Mouse (Mus musculus) left cerebral cortex, postnatal 4 days (tissue): ENCODE measurements around the gene Lsmem1. TPM values are rescaled to one million over a fixed set of nuclear protein-coding genes. Genes with fewer than 3 reads are reported as not detected.
A peak's percentile ranks its signal among the peaks of the same experiment; 100 is the strongest.

Source experiments
- DNase-seq: peaks from one replicate; pipeline ENCODE4 v3.0.0-alpha.2; 2022
- intact Hi-C: fragments of 180-260 bp; cut with DNase I; formaldehyde crosslinking; loops from one replicate; pipeline ENCODE4 v1.15.1; 2025
- total RNA-seq, 2 experiments: library from RNA; stranded (reverse); gene quantifications; 2 replicates each; pipeline ENCODE4 v1.2.3; 2021

Lsmem1 gene
- total RNA-seq, result under 1 TPM in 1 of 2 experiments, not detected in 1; 0.54 TPM

DNA sequence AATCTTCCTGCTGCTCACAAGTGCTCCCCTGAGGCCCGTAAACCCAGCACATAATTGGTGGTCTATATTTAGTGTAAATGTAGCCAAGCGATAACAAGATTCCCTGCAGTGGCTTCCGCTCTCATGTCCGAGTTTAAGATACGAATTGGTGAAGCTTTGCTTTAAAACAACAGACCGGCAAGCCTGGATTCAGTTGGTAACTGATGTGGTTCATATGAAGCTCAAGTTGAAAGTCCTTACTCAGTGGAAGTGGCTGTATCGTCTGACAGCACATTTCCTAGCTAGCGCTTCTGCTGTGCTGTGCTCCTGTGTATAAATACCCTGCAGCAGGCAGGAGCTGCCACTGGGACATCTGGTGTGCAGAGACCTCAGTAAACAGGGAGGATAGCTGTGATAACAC is at the start of gene Lsmem1:
Gene Lsmem1, minus strand, starts transcription at position 189 of the 400 bp plus-strand sequence.
- no peak for DNase-seq
- intact Hi-C loops, result no loop called here

DNA sequence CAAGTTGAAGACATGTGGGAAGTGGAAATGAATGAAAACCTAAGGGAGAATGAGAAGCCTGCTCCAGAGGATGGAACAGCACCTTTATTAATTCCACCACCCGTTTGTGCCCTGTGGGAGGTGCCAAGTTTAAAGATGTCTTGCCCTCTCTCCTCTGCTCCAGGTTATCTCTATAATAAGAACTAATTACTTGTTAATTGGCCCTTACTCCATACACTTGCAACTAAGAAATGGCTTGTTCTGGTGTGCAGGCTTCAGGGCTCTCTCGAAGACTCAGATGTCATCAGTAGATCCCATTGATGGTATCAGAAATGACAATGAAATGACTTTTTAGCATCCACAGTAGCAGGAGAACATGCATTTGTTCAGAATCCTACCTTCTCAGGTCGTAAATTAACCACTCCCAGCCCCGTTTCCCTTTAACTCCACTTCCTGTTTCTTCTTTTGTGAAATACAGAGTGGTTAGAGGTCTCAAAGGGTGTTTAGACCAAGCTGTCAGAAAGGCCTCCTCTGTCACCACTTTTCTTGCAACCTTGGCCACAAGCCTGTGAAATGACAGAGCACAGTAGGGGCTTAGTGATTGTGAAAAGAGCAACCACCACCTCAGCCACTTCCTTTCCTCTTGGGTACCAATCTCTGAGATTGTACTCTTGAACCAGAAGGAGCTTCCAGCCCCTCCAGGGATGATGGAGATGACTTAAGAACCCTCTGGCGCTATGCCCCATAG is 49.3 kb upstream of the Lsmem1 start, which contains the start of gene Ifrd1:
Gene Ifrd1, minus strand, starts transcription at position 51 of the 727 bp plus-strand sequence.
- no peak for DNase-seq
- intact Hi-C loops, result no loop called here

DNA sequence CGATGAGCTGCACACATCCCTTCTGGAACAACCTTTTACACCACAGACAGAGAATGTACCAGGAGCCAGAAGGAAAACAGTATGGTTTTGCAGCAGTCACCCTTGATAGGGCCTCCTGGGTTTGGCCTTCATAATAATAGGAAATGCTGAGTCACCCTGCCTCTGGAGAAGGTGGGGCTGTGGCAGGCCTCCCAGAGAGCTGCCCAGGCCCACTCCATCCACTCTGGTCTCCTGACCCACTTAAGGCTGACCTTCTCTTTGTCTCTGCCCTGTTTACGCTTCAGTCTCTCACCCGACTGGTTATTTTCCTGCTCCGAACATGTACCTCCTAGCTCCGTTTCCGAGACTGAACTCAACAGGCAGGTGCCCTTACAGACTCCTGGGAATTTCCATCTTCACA is 48.7 kb upstream of the Lsmem1 start:
- DNase-seq, result no peak
- intact Hi-C loops, result no loop called here

DNA sequence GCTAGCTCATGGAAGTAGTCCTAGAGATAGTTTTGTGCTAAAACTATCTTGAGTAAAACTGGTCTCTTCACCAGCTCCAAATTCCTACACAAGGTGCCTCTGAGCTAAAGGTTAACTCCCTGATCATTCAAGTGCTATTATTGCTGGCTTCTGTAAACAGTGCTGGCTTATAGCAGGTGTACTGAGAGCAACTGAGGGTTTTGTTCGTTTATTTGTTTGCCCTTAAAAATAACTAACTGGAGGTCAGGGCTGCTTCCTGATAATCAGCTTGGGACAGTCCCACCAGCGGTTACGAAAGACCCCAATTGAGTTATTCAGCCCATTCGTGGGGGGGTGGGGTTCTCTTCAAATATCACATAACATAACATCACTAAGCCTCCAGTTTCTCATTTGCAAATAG is 48.1 kb upstream of the Lsmem1 start:
- intact Hi-C loops, result no loop called here
- DNase-seq, result no peak

DNA sequence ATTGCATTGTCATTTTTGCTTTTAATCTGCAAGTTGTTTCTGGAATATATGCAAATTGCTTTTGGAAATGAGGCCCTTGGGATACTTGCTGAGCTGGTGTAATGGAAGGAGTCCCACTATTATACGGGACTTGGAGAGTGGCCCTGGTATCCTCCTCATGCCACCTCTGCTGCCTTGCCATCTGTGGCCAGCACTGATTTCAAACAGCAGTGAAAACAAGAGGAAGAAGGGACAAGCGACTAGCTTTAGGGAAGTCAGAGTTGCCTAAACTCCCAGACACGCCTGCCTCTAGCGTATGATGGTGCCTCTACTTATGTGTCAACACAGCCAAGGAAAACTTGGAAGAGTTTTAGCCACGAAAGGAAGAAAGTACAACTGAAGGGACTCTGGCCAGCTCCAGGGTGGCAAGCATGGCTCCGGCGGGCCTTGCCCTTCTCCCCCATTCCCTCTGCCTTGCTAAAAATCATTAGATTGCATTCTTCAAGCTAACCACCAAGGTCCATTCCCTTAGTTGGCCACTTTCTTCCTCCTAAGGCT is 46.2 kb upstream of the Lsmem1 start:
- peak; percentile 10 for DNase-seq
- intact Hi-C loops, result no loop called here

DNA sequence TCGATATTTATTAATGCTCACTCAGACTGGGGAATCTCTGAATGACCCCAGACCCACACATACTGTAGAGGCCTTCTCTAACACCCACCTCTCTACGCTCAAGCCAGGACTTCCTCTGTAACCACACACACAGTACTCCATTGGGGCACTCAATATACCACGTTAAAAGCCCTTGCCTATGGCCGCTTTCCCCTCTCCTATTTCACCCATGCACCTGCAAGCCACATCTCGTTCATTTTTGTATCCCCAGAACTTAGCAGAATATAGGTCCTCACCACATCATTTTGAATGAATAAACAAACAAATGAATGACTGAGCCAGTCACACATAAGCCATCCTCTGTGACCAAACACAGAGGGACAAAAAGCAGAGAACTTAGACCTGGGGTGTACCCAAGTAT is 45.6 kb upstream of the Lsmem1 start:
- intact Hi-C loops, result no loop called here

DNA sequence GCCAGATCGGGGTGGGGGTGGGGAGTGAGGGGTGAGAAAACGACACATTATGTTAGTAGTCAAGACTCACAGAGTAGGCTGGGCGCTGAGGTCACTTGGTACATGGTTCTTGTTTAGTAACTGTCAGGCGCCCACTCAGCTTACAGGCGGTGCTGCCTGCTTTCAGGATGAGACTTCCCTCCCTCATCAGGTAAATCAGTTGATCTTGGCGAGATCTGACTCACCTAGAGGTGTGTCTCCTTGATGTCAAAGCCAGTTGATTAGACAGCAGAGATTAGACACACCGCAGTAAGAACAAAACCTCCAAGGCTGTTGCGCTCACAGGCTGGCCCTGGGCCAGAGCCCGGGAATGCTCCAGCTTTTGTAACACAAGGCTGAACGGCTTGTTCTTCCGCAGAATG is 44.5 kb upstream of the Lsmem1 start:
- peak; percentile 61 for DNase-seq
- intact Hi-C loops, result no loop called here

More for the DNA sequence above, 45.6 kb upstream of the Lsmem1 start:
- no peak for DNase-seq

DNA sequence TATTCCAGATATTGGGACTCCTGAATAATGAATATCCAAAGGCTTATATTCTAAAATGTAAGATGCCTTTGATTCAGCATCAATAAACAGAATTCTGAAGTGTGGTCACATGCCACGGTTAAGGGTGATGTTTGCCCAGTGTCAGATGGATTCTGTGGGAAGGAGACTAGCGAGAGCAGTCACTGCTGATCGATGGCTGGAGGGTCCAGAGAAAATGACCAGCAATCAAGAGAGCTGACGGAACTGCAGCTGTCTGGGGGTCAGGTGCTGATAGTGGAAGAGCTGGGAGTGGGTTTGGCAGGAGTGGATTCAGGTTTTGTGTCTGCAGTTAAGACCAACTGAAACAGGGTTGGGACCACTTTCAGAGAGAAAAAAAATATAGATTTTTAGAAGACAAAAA is 44.0 kb upstream of the Lsmem1 start:
- DNase-seq, result no peak
- intact Hi-C loops, result no loop called here

DNA sequence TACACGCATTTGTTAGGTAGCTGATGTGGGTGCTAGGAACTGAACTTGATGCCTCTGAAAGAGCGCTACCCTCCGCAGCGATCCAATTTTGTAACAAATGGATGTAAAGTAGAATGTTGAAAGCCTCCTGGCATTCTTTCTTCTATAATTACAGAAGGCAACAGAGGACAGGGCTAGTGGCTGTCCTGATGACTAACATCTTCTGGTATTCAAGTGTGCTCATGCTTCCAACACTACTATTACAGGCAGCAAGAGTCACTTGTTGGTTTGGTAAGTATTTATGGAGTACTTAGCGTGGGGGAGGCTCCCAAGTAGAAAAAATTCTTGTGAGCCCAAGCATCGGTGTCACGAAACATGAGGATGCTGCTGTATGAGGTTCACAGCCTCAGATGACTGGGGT is 39.9 kb upstream of the Lsmem1 start:
- intact Hi-C loops, result no loop called here
- DNase-seq, result no peak

DNA sequence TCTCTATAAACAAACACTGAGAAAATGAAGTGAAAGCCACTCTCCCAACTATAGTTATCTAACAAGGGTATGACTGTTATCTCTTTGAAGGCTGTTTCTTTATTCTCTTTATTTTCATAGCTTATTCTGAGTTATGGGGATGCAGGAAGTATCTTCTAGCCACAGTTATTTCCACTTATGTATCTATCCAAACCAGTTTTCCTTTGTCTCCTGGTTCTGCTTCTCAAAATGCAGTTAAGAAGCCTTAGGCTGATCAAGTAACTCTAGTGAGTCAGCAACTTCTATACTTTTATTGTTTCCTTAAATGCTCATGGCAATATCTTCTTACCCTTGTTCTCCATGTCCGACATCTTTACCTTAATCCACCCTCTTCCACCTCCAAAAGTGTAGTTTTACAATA is 32.9 kb upstream of the Lsmem1 start:
- DNase-seq, result no peak
- intact Hi-C loops, result no loop called here

DNA sequence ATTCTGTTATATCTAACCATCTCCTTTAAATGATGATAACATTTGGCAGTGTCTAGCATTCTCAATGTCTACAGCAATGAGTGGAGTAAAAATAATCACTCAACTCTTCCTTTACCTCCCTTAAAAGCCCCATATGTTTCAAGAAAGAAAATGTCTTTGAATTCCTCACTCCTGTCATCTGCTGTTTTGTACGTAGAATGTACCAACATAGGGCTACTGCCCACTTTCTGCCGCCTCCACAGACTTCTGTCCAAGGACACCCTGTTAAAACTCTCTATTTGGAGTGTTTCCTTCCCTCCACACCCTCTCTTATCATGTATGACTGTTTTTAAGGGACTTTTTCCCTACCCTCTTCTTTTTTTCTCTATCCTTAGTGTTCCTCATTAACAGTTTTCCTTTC is 32.3 kb upstream of the Lsmem1 start:
- no peak for DNase-seq
- intact Hi-C loops, result no loop called here

DNA sequence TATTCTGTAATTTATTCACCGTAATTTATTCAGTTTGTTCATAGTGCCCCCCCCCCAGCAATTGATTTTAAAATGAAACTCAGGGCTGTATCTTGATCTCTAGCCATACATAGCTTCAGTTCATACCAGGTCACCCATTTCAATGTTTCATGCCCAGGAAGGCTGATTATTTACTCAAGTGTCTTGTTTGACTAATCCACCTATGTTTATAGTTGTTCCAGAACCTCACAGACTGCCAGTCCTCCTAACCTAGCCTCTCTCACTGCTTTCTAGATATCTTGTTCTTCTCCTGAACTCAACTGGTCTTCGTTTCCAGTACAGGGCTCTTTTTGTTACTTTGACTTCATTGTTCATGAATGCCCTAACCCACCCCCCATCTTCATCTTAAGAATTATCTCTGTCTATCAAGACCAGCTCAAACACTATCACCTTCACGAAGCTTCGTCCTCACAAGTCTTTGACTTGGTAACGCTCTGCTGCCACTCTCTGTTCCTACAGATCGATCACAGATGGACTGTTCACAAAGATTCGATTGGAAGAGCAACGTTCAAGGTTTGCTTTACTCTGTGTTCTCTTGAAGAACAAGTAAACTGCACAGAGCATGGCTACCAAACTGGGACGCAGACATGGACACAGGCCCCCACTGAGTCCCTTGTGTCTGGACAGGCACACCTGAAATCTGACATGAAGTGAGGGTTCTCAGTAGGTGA is 25.0 kb upstream of the Lsmem1 start:
- intact Hi-C loops, result no loop called here
- DNase-seq, result no peak

DNA sequence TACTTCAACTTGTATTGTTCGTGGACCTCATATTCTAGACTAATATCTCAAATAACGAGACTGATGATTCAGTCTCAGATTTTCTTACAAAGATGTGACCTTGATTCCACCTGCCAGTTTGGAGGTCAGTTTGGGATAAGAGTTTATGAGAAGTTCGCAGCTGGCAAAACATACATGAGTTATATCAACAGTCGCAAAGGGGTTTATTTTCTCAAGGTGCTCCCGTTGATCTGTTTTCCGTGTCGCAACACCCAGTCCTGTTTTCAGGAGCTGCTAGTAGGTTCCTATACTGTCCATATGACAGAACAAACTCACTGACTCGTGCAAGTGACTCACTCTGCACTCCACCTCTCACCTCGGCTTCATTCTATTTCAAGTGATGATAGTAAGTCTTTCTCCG is 24.4 kb upstream of the Lsmem1 start:
- intact Hi-C loops, result no loop called here
- no peak for DNase-seq

DNA sequence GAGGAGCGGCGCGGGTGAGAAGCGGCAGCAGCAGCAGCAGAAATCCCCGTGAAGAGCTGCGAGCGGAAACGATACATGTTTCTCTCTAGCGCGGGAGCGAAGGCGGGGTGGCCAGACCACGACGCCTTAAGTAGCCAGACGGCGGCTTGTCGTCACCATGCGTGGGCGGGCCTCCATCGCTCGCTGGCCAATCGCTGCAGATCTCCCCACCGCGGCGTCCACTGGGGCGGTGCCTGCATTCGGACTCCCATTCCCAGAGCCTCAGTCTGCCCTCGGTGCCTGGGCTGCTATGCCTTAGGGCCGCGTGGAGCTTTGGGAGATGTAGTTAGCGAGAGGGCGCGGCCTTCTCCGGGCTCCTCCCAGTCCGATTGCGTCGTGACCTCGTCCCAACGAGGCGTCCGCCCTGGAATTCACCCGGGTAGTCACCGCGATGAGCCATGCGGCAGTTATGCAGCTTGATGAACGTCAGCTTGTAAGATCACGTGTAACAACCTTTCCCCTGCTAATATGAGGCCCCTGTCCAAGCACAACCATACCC is 23.9 kb upstream of the Lsmem1 start:
- DNase-seq, result peak; percentile 99
- intact Hi-C loops, result no loop called here

DNA sequence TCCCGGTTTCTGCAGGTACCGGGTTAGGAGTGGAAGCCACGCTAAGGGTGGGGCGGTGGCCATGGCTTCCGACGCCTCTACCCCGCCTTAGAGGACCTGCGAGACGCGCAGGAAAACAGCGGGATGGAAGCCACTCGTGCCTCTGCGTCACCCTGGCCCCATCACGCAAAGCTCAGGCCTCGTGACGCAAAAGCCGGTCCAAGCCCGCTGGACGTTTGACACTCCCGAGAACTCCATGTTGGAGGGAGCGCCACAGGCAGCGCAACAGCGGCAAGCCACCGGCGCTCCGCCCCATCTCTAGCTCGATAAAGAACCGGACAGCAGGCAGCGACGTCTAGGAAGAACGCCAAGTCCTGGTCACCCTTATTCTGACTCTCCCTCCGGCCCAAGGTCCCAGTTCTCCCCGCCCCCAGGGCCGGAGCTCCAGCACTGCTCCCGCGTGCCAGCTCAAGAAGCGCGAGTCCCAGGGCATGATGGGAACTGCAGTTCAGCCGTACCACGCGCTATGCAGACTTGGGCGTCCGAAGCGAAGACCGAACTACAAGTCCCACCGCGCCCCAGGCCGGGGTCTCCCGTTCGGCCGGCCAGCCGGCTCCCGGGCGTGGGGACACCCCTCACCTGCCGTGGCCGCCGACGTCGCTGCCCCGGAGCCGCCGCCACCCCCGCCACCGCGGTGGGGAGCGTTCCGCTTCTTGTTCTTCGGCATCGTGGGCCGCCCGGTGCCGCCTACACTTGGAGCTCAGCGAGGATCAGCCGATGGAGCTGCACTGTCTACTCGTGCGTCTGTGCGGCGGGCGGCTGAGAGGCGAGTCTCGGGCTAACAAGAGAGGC is 23.2 kb upstream of the Lsmem1 start:
- intact Hi-C loops, result no loop called here
- DNase-seq, result peak; percentile 97

DNA sequence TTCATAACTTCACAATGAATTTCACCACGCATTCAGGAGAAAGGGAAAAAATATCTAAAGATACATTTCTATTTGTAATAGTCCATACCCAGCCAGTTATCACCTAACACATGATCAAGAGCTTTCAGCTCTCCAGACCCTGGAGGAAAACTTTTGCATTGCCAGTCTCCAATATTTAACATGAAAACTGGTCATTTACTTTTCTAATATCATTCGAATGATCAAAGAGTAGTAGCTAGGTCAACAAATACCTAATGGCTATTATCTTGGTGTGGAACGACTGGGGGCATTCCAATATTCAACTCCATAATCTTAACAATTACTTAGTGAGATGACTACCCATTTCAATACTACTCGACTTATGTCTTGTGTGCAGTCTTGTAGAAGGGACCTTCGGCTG is 22.3 kb upstream of the Lsmem1 start:
- intact Hi-C loops, result no loop called here

DNA sequence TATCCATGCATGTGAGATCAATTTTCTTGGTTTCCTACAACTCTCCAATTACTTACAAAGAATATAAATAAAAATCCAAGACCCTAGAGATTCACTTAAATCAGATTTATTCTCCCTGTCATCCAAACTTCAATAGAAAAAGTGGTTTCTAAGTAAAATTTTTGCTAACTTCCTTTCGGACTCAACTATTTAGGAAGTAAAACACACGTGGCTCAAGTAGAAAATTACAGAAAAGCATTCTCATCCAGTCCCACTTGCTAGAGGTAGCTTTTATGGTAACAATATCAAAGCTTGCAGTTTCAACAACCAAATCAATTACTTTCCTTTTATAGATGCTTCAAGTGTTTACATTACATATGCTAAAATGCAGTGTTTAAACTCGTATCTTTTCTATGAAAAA is 21.6 kb upstream of the Lsmem1 start:
- no peak for DNase-seq
- intact Hi-C loops, result no loop called here

More for the DNA sequence above, 22.3 kb upstream of the Lsmem1 start:
- DNase-seq, result no peak

DNA sequence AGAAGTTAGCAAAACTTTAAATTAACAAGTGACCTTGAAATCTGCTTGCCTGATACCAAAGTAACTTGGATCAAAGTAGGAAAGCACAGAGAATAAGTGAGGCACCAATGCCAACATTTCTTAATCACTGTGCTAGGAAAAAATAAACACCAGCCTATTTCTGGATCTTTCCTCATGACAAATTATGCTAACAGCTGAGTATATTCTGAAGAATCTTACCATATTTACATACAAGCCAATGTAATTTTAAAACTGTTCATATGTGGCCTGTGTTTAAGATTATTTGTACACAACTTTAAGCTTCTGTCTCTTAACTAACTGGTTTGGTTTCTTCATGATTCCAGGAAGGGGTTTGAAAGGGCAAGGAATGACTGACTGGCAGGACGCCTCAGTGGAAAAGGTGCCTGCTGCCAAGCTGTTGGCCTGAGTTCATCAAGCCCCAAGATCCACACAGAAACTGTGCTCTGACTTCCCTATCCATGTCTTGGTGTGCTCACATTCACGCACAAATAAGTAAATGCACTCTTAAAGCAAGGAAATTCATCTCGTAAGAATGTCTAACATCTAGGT is 20.8 kb upstream of the Lsmem1 start:
- intact Hi-C loops, result no loop called here
- DNase-seq, result peak; percentile 44

DNA sequence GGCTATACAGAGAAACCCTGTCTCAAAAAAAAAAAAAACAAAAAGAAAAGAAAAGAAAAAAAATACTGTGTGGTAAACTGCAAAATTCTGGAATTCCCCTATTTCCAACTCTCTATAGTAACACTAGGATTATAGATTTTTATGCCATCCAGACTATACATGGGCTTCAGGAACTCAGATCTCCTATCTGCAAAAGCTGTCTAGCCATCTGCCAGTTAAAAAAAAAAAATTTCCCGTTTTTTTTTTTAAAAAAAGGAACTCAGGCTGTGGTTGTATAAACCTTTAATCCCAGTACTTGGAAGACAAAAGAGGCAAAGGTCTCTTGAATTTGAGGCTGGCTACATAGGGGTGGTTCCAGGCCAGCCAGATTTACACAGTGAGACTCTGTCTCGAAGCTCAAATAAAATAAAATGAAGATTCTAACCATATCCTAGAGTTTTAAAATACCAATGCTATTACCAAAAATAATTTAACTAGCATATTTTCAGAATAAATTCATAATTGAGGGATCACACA is 19.2 kb upstream of the Lsmem1 start:
- no peak for DNase-seq
- intact Hi-C loops, result no loop called here

DNA sequence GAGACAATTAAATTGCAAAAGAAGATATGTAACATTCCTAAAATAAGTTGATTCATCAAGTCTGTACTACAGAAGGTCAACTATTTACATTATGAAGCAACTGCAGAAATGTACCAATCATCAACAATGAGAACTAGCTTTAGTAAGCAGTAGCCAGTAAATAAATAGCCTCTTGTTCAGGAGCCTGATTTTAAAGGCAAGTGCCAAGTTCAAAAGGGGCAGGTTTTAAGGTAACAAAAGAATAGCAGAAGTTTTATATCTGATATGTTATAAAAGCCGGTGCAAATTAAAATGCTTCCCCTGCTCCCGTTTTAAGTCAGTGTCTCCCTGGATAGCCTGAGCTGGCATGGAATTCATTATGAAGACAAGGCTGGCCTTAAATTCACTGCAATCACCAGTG is 18.5 kb upstream of the Lsmem1 start:
- no peak for DNase-seq
- intact Hi-C loops, result no loop called here
